In genomic region chr10:91083393-91083927, GRCm38 (mm10) we compare ENCODE assay signal across 8 mouse cellular contexts. TPM values are rescaled to one million over a fixed set of nuclear protein-coding genes. Genes with fewer than 3 reads are reported as not detected.
DNase-seq lines count a peak whose midpoint lies in the region; ATAC-seq and TF ChIP-seq lines count a peak whose summit lies in the region.

No protein-coding gene starts in this region.

- peak overlapping the region; percentile 84 for H3K27ac ChIP-seq in heart, embryonic 11.5 days (ENCODE audit: low read depth, low read length)
- no peak overlapping the region for H3K27ac ChIP-seq in ES-E14 (ENCODE audit: insufficient read depth, low read depth, low read length, poor library complexity, severe bottlenecking)
- 0 out of 2 replicates have a peak overlapping the region, but pooled peaks have one; percentile 83 for H3K27ac ChIP-seq in forebrain, embryonic 15.5 days (replicated peaks)

- WGBS in heart, embryonic 11.5 days (ENCODE audit: insufficient replicate concordance), result 45% methylated on average over 12 of the region's 12 CpGs
- 41% methylated on average over 12 of the region's 12 CpGs for WGBS in forebrain, embryonic 15.5 days

- no peaks in the 10 kb centered on the region for H3K9me3 ChIP-seq in heart, embryonic 11.5 days (replicated peaks; ENCODE audit: control insufficient read depth, low read length)
- H3K9me3 ChIP-seq in ES-E14 (ENCODE audit: control insufficient read depth, insufficient read depth, low read depth, low read length), result no peaks in the 10 kb centered on the region
- H3K9me3 ChIP-seq in forebrain, embryonic 15.5 days, result no peaks in the 10 kb centered on the region

- peak overlapping the region; percentile 82 for H3K4me2 ChIP-seq in heart, embryonic 11.5 days
- H3K4me2 ChIP-seq in forebrain, embryonic 15.5 days (replicated peaks), result peak overlapping the region; percentile 67

- no peaks in the 10 kb centered on the region for H3K27me3 ChIP-seq in heart, embryonic 11.5 days (ENCODE audit: control insufficient read depth, insufficient read depth, low read length)
- no peaks in the 10 kb centered on the region for H3K27me3 ChIP-seq in forebrain, embryonic 15.5 days

- peak overlapping the region; percentile 86 for H3K9ac ChIP-seq in heart, embryonic 11.5 days (ENCODE audit: low read depth, low read length)
- H3K9ac ChIP-seq in ES-E14 (ENCODE audit: insufficient read depth, low read depth, low read length, poor library complexity, severe bottlenecking), result peak overlapping the region; percentile 71
- H3K9ac ChIP-seq in forebrain, embryonic 15.5 days (replicated peaks), result peak overlapping the region; percentile 73

- H3K4me3 ChIP-seq in heart, embryonic 11.5 days (ENCODE audit: low read depth, low read length), result peak overlapping the region; percentile 95
- peak overlapping the region; percentile 71 to 92 for H3K4me3 ChIP-seq in ES-E14 (ENCODE audit: insufficient read depth in 1 of 2, low read depth in 1 of 2, low read length in 2 of 2, poor library complexity in 1 of 2, severe bottlenecking in 1 of 2)
- peak overlapping the region; percentile 88 for H3K4me3 ChIP-seq in forebrain, embryonic 15.5 days

- peaks cover 6% of the 10 kb centered on the region; the same call in 1 of the 2 replicates for H3K4me1 ChIP-seq in heart, embryonic 11.5 days (ENCODE audit: control insufficient read depth, insufficient read depth, low read length)
- no peaks in the 10 kb centered on the region for H3K4me1 ChIP-seq in ES-E14 (ENCODE audit: control insufficient read depth in 2 of 2, insufficient read depth in 2 of 2, low read length in 2 of 2, poor library complexity in 1 of 2)
- peaks cover 20% of the 10 kb centered on the region for H3K4me1 ChIP-seq in forebrain, embryonic 15.5 days

- intact Hi-C loops in heart, postnatal 10 days (cut with DNase I), result loop anchor here (2.0 kb wide), 1 partner anchor 39 kb away; no protein-coding TSS in a partner anchor

- DNase-seq in heart, postnatal 10 days, result no peak
- no peak for DNase-seq in ES-E14 (ENCODE audit: low read depth, low spot score)
- DNase-seq in lung, postnatal 36 days, result peak; percentile 22
- DNase-seq in thymus, postnatal 25 days, result no peak
- no peak for DNase-seq in layer of hippocampus, postnatal 10 days (ENCODE audit: low spot score in 2 of 2)
- DNase-seq in adrenal gland, postnatal 36 days, result no peak

- ATAC-seq in heart, embryonic 11.5 days (replicated peaks; ENCODE audit: insufficient number of reproducible peaks, low FRiP score, low TSS enrichment), result peak; percentile 5; the same call in 1 of the 2 replicates
- no peak for ATAC-seq in forebrain, embryonic 15.5 days (replicated peaks)

- in situ Hi-C loops in ES-E14 (cut with MboI; ENCODE audit: low sequenced_read_pairs in 2 of 2, unreplicated experiment in 2 of 2), result no loop called here

- H3K36me3 ChIP-seq in heart, embryonic 11.5 days (ENCODE audit: control insufficient read depth, insufficient read depth, low read length), result no peaks in the 10 kb centered on the region; the same call in 1 of the 2 replicates
- H3K36me3 ChIP-seq in ES-E14 (ENCODE audit: control insufficient read depth, insufficient read depth, low read length, poor library complexity, severe bottlenecking), result peaks cover 2% of the 10 kb centered on the region; the same call in 1 of the 2 replicates
- H3K36me3 ChIP-seq in forebrain, embryonic 15.5 days, result peaks cover 4% of the 10 kb centered on the region; the same call in 1 of the 2 replicates

TF ChIP-seq in ES-E14, 5 proteins besides CTCF, POLR2A, EP300 and RAD21:
- TF ChIP-seq ZC3H11A (IDR thresholded peaks at IDR 0.05; ENCODE audit: borderline replicate concordance, low read depth, low read length), result no peak
- no peak for TF ChIP-seq HCFC1 (IDR thresholded peaks at IDR 0.05; ENCODE audit: borderline replicate concordance, insufficient read depth, low read length)
- no peak for TF ChIP-seq MAFK (IDR thresholded peaks at IDR 0.05; ENCODE audit: insufficient read depth, low read depth, low read length)
- no peak for TF ChIP-seq ZNF384 (IDR thresholded peaks at IDR 0.05; ENCODE audit: low read depth, low read length)
- TF ChIP-seq CHD2 (IDR thresholded peaks at IDR 0.05; ENCODE audit: low read depth, low read length), result no peak
TF ChIP-seq in ES-E14: peak in this region for 0.

RNA-seq across cellular contexts. Expression of gene Ikbip, which starts 0.7 kb away (rescaled TPM):
- 46.1 and 48.2 TPM in 2 replicates for polyA plus RNA-seq in heart, embryonic 11.5 days (2014; fragmentation: Nextera tagmentation; extraction: Ambion mirVana)
- total RNA-seq in heart, postnatal 10 days (2021), result 10 to 100 TPM; 24.1 to 25.1 TPM
- 28.1 and 32.7 TPM in 2 replicates for total RNA-seq in ES-E14 (2012; rRNA removed)
- polyA plus RNA-seq in forebrain, embryonic 15.5 days (2015; fragmentation: Nextera tagmentation; extraction: Ambion mirVana), result 12.4 and 12.9 TPM in 2 replicates
- total RNA-seq in layer of hippocampus, postnatal 10 days (2021), result 10 to 100 TPM; 15.7 to 16.4 TPM
- total RNA-seq in adrenal gland, postnatal 36 days (2021), result 10 to 100 TPM; 32.0 to 36.9 TPM

RNA-seq across cellular contexts. Expression of gene Apaf1, which starts 0.9 kb away (rescaled TPM):
- 17.3 and 19.3 TPM in 2 replicates for polyA plus RNA-seq in heart, embryonic 11.5 days (2014; fragmentation: Nextera tagmentation; extraction: Ambion mirVana)
- total RNA-seq in heart, postnatal 10 days (2021), result 10 to 100 TPM; 15.1 to 16.4 TPM
- 21.7 and 25.7 TPM in 2 replicates for total RNA-seq in ES-E14 (2012; rRNA removed)
- 20.2 and 21.6 TPM in 2 replicates for polyA plus RNA-seq in forebrain, embryonic 15.5 days (2015; fragmentation: Nextera tagmentation; extraction: Ambion mirVana)
- 10 to 100 TPM; 16.9 to 20.4 TPM for total RNA-seq in layer of hippocampus, postnatal 10 days (2021)
- 10 to 100 TPM in 1 of 2 experiments, 1 to 10 TPM in 1; 8.2 to 10.3 TPM for total RNA-seq in adrenal gland, postnatal 36 days (2021)

RNA-seq across cellular contexts. Expression of gene Slc25a3, which starts 40.4 kb away (rescaled TPM):
- polyA plus RNA-seq in heart, embryonic 11.5 days (2014; fragmentation: Nextera tagmentation; extraction: Ambion mirVana), result 838 and 861 TPM in 2 replicates
- total RNA-seq in heart, postnatal 10 days (2021), result 1,000 to 10,000 TPM; 2,219 to 2,275 TPM
- 328 and 481 TPM in 2 replicates for total RNA-seq in ES-E14 (2012; rRNA removed)
- polyA plus RNA-seq in forebrain, embryonic 15.5 days (2015; fragmentation: Nextera tagmentation; extraction: Ambion mirVana), result 447 and 482 TPM in 2 replicates
- total RNA-seq in layer of hippocampus, postnatal 10 days (2021), result 100 to 1,000 TPM; 544 to 545 TPM
- total RNA-seq in adrenal gland, postnatal 36 days (2021), result 1,000 to 10,000 TPM; 1,091 to 1,914 TPM
